Mouse (Mus musculus) embryonic facial prominence, embryonic 14.5 days (tissue): Measurements from ENCODE around the gene Tmem106a. TPM values are rescaled to one million over a fixed set of nuclear protein-coding genes. Genes with fewer than 3 reads are reported as not detected.
A peak's percentile ranks its signal among the peaks of the same experiment; 100 is the strongest.
"Not testable (repeated sequence)": the region's sequence is repeated elsewhere in the genome, so short reads cannot be mapped to it uniquely, and the experiment has no call there.

Experiments used
- ATAC-seq: fragments of 200-750 bp; cut with Nextera tagmentation; 2 replicates; pipeline ENCODE4 v1.8.0; 2017; ENCODE audit warnings: low read depth, moderate number of reproducible peaks, moderate TSS enrichment
- DNase-seq: peaks from one replicate; pipeline ENCODE4 v3.0.0-alpha.2; 2015; ENCODE audit warnings: low spot score
- H3K27ac ChIP-seq: fragments of 300-500 bp; sonication (generic); replicated peaks from 2 replicates; pipeline ENCODE4 v1.5.1; 2014; ENCODE audit warnings: low read depth, mild to moderate bottlenecking, low read length, moderate library complexity
- H3K27me3 ChIP-seq: fragments of 300-500 bp; sonication (generic); replicated peaks from 2 replicates; pipeline ENCODE4 v1.6.1; 2014; ENCODE audit warnings: low read length; ENCODE audit not compliant: control insufficient read depth, insufficient read depth
- H3K36me3 ChIP-seq: fragments of 300-500 bp; sonication (generic); 2 replicates; pipeline ENCODE4 v1.6.1; 2014; ENCODE audit warnings: low read length, mixed read lengths; ENCODE audit not compliant: control insufficient read depth, insufficient read depth
- H3K4me1 ChIP-seq: fragments of 300-500 bp; sonication (generic); 2 replicates; pipeline ENCODE4 v1.6.1; 2014; ENCODE audit warnings: antibody characterized with exemption, low read length; ENCODE audit not compliant: control insufficient read depth, insufficient read depth
- H3K4me2 ChIP-seq: fragments of 300-500 bp; sonication (generic); 2 replicates; pipeline ENCODE4 v1.6.1; 2014; ENCODE audit warnings: low read depth, mild to moderate bottlenecking, low read length, moderate library complexity, mixed read lengths
- H3K4me3 ChIP-seq: fragments of 300-500 bp; sonication (generic); 2 replicates; pipeline ENCODE4 v1.5.1; 2014; ENCODE audit warnings: low read depth, mild to moderate bottlenecking, low read length
- H3K9ac ChIP-seq: fragments of 300-500 bp; sonication (generic); 2 replicates; pipeline ENCODE4 v1.6.1; 2014; ENCODE audit warnings: low read depth, mild to moderate bottlenecking, low read length, moderate library complexity, mixed read lengths
- H3K9me3 ChIP-seq: fragments of 300-500 bp; sonication (generic); 2 replicates; pipeline ENCODE4 v1.6.1; 2016; ENCODE audit warnings: low read length; ENCODE audit not compliant: control insufficient read depth
- WGBS: fragments of 180-500 bp; shearing (Covaris S2); extraction: QIAGEN DNeasy Blood & Tissue Kit; methylation state at CpG from one replicate; pipeline ENCODE4 v1.1.7; 2014; 5-methylcytosine and 5-hydroxymethylcytosine counted together
- polyA plus RNA-seq: library from polyadenylated mRNA; unstranded; fragments of >200 nt; fragmentation: Nextera tagmentation; extraction: Ambion mirVana; gene quantifications from 2 replicates; pipeline ENCODE4 v1.2.1, GENCODE M21; 2014

Tmem106a gene
- polyA plus RNA-seq, 1 experiment from 2014 or later: 5.9 TPM

DNA sequence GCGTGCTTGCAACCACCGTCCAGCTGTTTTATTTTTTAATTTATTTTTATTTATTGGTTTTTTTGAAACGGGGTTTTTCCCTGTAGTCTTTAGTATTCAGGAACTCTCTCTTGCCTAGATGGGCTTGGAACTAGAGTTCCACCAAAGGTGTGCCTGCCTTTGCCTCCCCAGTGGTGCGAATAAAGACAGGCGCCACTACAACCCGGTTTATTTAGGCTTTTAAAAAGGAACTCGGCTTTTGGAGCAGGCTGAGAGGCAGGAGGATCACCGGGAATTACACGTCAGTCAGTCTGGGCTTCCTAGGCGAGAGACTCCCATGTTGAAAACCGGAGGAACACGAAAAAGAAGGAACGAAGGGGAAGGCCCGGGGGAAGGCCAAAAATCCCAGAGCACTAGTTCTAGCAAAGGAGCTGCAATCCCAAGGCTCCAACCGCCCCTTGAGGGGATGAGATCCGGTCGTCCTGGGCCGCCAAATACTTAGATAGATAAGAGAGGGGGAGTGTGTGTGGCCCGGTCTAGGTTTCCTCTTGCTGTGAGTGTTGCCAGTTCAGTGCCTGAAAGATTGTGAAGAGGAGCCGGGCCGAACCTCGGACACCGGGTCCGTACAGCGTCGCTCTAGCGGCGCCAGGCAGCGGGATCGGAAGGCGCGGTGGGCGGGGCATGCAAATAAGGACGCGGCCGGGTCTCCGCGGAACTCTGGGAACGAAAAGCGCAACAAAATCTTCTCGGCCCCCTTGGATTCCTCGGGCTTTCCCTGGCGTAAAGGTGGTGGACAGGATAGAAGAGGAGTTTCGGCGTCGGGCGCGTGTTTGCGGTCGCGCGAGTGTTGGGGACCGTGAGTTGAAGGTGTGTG, 59.0 kb downstream of the Tmem106a start:
- ATAC-seq (peak; percentile 61), DNase-seq (peak; percentile 80)
- Histone ChIP-seq H3K9ac (peak overlapping the region; percentile 22), H3K4me3 (peak overlapping the region; percentile 33), H3K4me2 (peak overlapping the region; percentile 49), H3K27ac (peak overlapping the region; percentile 71)
- H3K4me1 ChIP-seq, H3K9me3 ChIP-seq, H3K27me3 ChIP-seq, H3K36me3 ChIP-seq: not testable (repeated sequence)
- 6% methylated on average over 44 of the region's 53 CpGs for WGBS

Other genes with a start within 250 kb of the Tmem106a start
- not detected in 2 replicates for gene G6pc, start 214.7 kb upstream of the Tmem106a start, polyA plus RNA-seq
- gene Aarsd1, start 164.6 kb upstream of the Tmem106a start, polyA plus RNA-seq: 43.4 and 59.3 TPM in 2 replicates
- gene Gm27029, start 157.4 kb upstream of the Tmem106a start, polyA plus RNA-seq: 13.4 and 16.0 TPM in 2 replicates
- gene Rundc1, start 157.2 kb upstream of the Tmem106a start, polyA plus RNA-seq: 16.2 and 17.3 TPM in 2 replicates
- 35.5 and 37.1 TPM in 2 replicates for gene Ptges3l, start 156.9 kb upstream of the Tmem106a start, polyA plus RNA-seq
- 376 and 406 TPM in 2 replicates for gene Rpl27, start 139.9 kb upstream of the Tmem106a start, polyA plus RNA-seq
- 14.1 and 14.3 TPM in 2 replicates for gene Ifi35, start 133.8 kb upstream of the Tmem106a start, polyA plus RNA-seq
- gene Rnd2, start 117.2 kb upstream of the Tmem106a start, polyA plus RNA-seq: 7.4 and 9.8 TPM in 2 replicates
- gene Vat1, start 116.0 kb upstream of the Tmem106a start, polyA plus RNA-seq: 50.4 and 51.0 TPM in 2 replicates
- 10.4 and 11.3 TPM in 2 replicates for gene Brca1, start 30.3 kb upstream of the Tmem106a start, polyA plus RNA-seq
- 63.6 and 70.6 TPM in 2 replicates for gene Nbr1, start 30.1 kb upstream of the Tmem106a start, polyA plus RNA-seq
- not detected in 2 replicates for gene Gm11634, start 17.0 kb downstream of the Tmem106a start, polyA plus RNA-seq
- 34.9 and 39.4 TPM in 2 replicates for gene Rdm1, start 45.0 kb downstream of the Tmem106a start, polyA plus RNA-seq
- 4.2 and 4.7 TPM in 2 replicates for gene Arl4d, start 83.3 kb downstream of the Tmem106a start, polyA plus RNA-seq
- 28.1 and 31.5 TPM in 2 replicates for gene Dhx8, start 150.7 kb downstream of the Tmem106a start, polyA plus RNA-seq
- gene Etv4, start 203.1 kb downstream of the Tmem106a start, polyA plus RNA-seq: 9.3 and 11.8 TPM in 2 replicates